Mouse (Mus musculus) ES-Bruce4 (cell line): ENCODE results near the gene Marc2. TPM values are rescaled to one million over a fixed set of nuclear protein-coding genes. Genes with fewer than 3 reads are reported as not detected.

Source experiments
- H3K27ac ChIP-seq: 2 replicates; pipeline ENCODE4 v1.5.1; 2012; ENCODE audit warnings: low read length, inconsistent platforms; ENCODE audit not compliant: insufficient read depth
- H3K27me3 ChIP-seq: 2 replicates; pipeline ENCODE4 v1.6.1; 2012; ENCODE audit warnings: mild to moderate bottlenecking, low read length, inconsistent platforms; ENCODE audit not compliant: control insufficient read depth, poor library complexity, insufficient read depth, severe bottlenecking
- H3K36me3 ChIP-seq: 2 replicates; pipeline ENCODE4 v1.6.1; 2012; ENCODE audit warnings: inconsistent platforms, mild to moderate bottlenecking, low read length, moderate library complexity; ENCODE audit not compliant: control insufficient read depth, poor library complexity, insufficient read depth, severe bottlenecking
- H3K4me1 ChIP-seq: one replicate; pipeline ENCODE4 v1.8.1; 2011; ENCODE audit warnings: low read length; ENCODE audit not compliant: control insufficient read depth, insufficient read depth
- H3K4me3 ChIP-seq: 2 replicates; pipeline ENCODE4 v1.5.1; 2011; ENCODE audit warnings: low read depth, mild to moderate bottlenecking, low read length
- H3K9ac ChIP-seq: 2 replicates; pipeline ENCODE4 v1.6.1; 2012; ENCODE audit warnings: low read depth, mild to moderate bottlenecking, inconsistent platforms; ENCODE audit not compliant: poor library complexity, severe bottlenecking
- H3K9me3 ChIP-seq: replicated peaks from 2 replicates; pipeline ENCODE4 v1.6.1; 2012; ENCODE audit warnings: mild to moderate bottlenecking, low read length, inconsistent platforms; ENCODE audit not compliant: control insufficient read depth, poor library complexity, insufficient read depth, severe bottlenecking
- CTCF ChIP-seq: IDR thresholded peaks from one replicate; pipeline ENCODE4 v1.8.1; 2011; ENCODE audit warnings: low read depth, low read length
- EP300 ChIP-seq: IDR thresholded peaks from 2 replicates; pipeline ENCODE4 v1.6.1; 2011; ENCODE audit warnings: low read depth, low read length; ENCODE audit not compliant: insufficient read depth
- POLR2A ChIP-seq: IDR thresholded peaks from one replicate; pipeline ENCODE4 v1.8.1; 2011; ENCODE audit warnings: low read length; ENCODE audit not compliant: insufficient read depth
- polyA plus RNA-seq: library from polyadenylated mRNA; stranded (reverse); fragments of >200 nt; gene quantifications from 2 replicates; pipeline ENCODE4 v1.2.4, GENCODE M21; 2011; ENCODE audit warnings: low read depth; ENCODE audit not compliant: missing spikeins, insufficient read depth, insufficient read length

The Marc2 gene
- polyA plus RNA-seq, 1 experiment: 77.4 TPM

DNA sequence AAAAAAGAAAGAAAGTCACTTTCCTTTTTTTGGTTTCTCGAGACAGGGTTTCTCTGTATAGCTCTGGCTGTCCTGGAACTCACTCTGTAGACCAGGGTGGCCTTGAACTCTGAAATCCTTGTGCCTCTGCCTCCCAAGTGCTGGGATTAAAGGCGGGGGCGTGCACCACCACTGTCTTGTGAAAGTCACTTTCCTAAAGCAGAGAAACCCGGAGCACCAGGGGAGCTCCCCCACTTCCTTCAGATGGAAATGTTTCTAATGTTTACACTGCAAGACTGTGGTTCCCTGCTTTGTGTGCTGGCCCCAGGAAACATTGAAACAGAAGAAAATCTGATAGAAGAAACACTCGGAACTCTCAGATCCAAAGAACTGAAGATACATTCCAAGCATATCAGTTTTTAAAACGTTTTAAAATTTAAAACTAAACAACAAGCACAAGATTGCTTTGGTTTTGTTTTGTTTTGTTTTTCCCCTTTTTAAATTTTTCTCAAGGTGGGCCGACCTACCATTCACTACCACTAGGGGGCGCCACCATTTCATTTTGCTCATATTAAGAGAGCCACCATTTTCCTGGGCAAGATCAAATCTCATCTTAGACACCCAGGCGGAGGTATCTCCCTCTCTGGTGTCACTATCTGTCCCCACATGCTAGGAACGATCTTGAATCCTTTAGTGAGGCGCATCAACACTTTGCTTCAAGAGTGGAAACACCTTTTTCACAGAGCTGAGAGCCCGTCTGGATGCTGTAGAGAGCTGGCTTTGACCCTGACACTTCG, 59.7 kb downstream of the Marc2 start:
- Histone ChIP-seq H3K27me3 (no peaks in the 10 kb centered on the region), H3K9ac (no peak overlapping the region), H3K27ac (no peak overlapping the region), H3K9me3 (no peaks in the 10 kb centered on the region), H3K36me3 (no peaks in the 10 kb centered on the region), H3K4me1 (no peaks in the 10 kb centered on the region), H3K4me3 (no peak overlapping the region)
- TF ChIP-seq CTCF: no peak
- no peak for TF ChIP-seq EP300
- no peak for TF ChIP-seq POLR2A

DNA sequence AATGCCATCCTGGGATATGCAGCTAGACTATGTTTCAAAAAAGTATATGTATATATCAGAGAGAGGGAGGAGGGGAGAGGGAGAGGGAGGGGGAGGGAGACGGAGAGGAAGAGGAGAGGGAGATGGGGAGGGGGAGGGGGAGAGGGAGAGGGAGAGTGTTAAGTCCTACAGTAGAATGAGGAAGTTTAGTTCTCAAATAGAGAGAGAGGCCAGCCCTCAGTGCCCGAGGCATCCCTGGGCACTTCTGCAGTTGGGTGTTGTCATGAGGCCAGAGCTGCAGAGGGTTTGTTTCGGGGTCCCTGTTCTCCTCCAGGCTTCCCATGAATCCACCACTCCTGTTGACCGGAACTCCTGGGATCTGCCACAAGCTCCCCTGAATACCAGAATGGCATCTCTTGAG, 62.6 kb downstream of the Marc2 start:
- Histone ChIP-seq H3K9ac (no peak overlapping the region), H3K27me3 (no peaks in the 10 kb centered on the region), H3K4me1 (no peaks in the 10 kb centered on the region), H3K4me3 (no peak overlapping the region), H3K36me3 (no peaks in the 10 kb centered on the region), H3K9me3 (no peaks in the 10 kb centered on the region), H3K27ac (no peak overlapping the region)
- TF ChIP-seq CTCF: no peak
- no peak for TF ChIP-seq POLR2A
- no peak for TF ChIP-seq EP300

DNA sequence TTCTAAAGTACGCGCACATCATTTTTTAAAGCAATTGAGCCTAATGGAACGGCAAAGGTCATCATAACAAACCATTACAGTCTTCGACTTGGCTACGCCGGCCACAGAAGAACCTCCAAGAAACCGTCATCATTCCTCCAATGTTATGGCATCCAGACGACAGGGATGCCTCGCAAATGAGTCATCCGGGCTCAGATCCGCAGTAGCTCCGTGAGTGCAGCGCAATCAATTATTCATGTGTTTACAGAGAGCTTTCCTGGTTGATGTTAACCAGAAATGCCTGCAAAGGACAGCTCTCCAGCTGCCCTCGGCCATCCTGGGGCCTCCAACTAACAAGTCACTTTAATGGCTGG, 64.1 kb downstream of the Marc2 start:
- Histone ChIP-seq H3K27me3 (no peaks in the 10 kb centered on the region), H3K4me1 (no peaks in the 10 kb centered on the region), H3K4me3 (no peak overlapping the region), H3K9ac (no peak overlapping the region), H3K9me3 (no peaks in the 10 kb centered on the region), H3K27ac (no peak overlapping the region), H3K36me3 (no peaks in the 10 kb centered on the region)
- TF ChIP-seq EP300 (no peak), CTCF (no peak)

DNA sequence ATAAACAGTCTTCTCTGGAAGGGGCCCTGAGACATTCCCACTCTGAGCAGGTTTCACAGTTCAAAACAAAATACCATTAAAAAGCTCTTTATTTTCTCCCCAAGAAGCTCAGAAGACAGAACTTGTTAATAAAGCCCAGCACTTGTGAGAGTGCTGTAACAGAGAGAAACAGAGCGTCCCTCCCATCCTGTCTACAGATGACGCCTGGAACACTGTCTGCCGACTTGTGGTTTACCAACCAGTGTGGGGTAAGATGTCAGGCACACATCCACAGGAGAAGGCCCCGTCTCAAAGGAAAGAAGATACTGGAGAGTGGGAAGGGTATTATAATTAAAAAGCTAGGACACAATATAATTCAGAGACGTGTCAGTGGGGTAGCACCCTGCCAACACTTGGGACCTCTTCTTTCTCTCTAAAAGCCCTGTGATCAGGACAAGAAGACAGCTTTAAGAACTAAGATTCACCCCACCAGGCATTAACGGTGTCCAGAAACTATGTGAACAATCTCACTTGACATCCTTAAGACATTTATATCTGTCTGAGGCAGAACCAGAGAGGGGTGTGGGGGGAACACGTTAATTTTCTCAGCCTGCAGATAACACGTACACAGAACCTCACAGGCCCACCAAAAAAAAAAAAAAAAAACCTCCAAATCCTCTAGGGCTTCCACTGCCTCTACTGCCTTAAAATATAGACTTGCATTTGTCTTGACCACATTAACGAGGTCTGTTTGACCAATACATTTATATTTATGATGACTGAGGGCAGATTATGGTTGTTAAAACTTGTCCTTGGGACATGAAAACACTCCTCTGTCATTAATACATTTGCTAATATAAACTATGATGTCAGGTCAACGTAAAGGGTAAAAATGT, 64.7 kb downstream of the Marc2 start:
- Histone ChIP-seq H3K36me3 (no peaks in the 10 kb centered on the region), H3K4me1 (no peaks in the 10 kb centered on the region), H3K9ac (no peak overlapping the region), H3K27ac (no peak overlapping the region), H3K9me3 (no peaks in the 10 kb centered on the region), H3K27me3 (no peaks in the 10 kb centered on the region), H3K4me3 (no peak overlapping the region)
- TF ChIP-seq EP300 (no peak), POLR2A (no peak), CTCF (no peak)

DNA sequence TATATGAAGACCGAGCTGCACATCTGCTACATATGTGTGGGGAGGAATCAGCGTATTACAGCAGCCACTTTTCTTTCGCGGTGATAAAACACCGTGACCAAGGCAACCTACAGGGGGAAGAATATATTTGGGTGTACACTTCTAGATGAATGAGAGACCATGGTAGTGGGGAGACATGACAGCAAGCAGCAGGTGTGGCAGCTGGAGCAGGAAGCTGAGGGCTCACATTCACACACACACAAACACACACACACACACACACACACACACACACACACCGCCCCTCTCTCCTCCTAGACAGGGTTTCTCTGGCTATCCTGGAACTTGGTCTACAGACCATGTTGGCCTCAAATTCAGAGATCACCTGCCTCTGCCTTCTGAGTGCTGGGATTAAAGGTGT, 68.1 kb downstream of the Marc2 start:
- H3K27ac ChIP-seq: no peak overlapping the region
- H3K9ac ChIP-seq: no peak overlapping the region
- no peaks in the 10 kb centered on the region for H3K36me3 ChIP-seq

More for the DNA sequence above, 68.1 kb downstream of the Marc2 start:
- H3K4me3 ChIP-seq: no peak overlapping the region
- no peaks in the 10 kb centered on the region for H3K27me3 ChIP-seq
- H3K4me1 ChIP-seq: no peaks in the 10 kb centered on the region
- no peaks in the 10 kb centered on the region for H3K9me3 ChIP-seq
- TF ChIP-seq EP300 (no peak), CTCF (no peak)
